Mouse (Mus musculus) gastrocnemius, adult 2 months (tissue): Measurements from ENCODE around the gene Zfp318. TPM values are rescaled to one million over a fixed set of nuclear protein-coding genes. Genes with fewer than 3 reads are reported as not detected.
A peak's percentile ranks its signal among the peaks of the same experiment; 100 is the strongest.

ENCODE experiments used
- DNase-seq: peaks from one replicate; pipeline ENCODE4 v3.0.0; 2022
- H3K27ac ChIP-seq: fragments of 200-600 bp; 2 replicates; pipeline ENCODE4 v1.8.1; 2022; ENCODE audit warnings: mild to moderate bottlenecking
- H3K4me3 ChIP-seq: fragments of 200-600 bp; 2 replicates; pipeline ENCODE4 v1.8.1; 2022; ENCODE audit warnings: mild to moderate bottlenecking, moderate library complexity
- CTCF ChIP-seq: fragments of 200-600 bp; IDR thresholded peaks from 2 replicates; pipeline ENCODE4 v1.8.1; 2022; ENCODE audit warnings: antibody characterized with exemption, mild to moderate bottlenecking, moderate library complexity
- intact Hi-C: fragments of 180-260 bp; cut with DNase I; formaldehyde crosslinking; loops from one replicate; pipeline ENCODE4 v1.15.1; 2025
- long read RNA-seq, 2 experiments: library from polyadenylated mRNA; stranded (forward); transcript quantifications; one replicate each; pipeline ENCODE4 v2.0.0; 2021
- total RNA-seq, 2 experiments: library from RNA; stranded (reverse); gene quantifications; 2 replicates each; pipeline ENCODE4 v1.2.3; 2021

Gene Zfp318
- 10 to 100 TPM; 14.1 to 17.4 TPM for total RNA-seq
- long read RNA-seq, experiment 1, full-length matches to known transcripts, result 3 of 6 reads
- long read RNA-seq, experiment 1, partial matches to known transcripts, result 1 of 6 reads
- long read RNA-seq, experiment 1, other reads (novel, unspliced or antisense), result 2 of 6 reads
- long read RNA-seq, experiment 2, transcript Zfp318-204 (8 exons, 3,936 nt), result major isoform, 6 of 9 reads
- long read RNA-seq, experiment 2, partial matches to known transcripts, result 2 of 9 reads
- long read RNA-seq, experiment 2, other reads (novel, unspliced or antisense), result 1 of 9 reads

DNA sequence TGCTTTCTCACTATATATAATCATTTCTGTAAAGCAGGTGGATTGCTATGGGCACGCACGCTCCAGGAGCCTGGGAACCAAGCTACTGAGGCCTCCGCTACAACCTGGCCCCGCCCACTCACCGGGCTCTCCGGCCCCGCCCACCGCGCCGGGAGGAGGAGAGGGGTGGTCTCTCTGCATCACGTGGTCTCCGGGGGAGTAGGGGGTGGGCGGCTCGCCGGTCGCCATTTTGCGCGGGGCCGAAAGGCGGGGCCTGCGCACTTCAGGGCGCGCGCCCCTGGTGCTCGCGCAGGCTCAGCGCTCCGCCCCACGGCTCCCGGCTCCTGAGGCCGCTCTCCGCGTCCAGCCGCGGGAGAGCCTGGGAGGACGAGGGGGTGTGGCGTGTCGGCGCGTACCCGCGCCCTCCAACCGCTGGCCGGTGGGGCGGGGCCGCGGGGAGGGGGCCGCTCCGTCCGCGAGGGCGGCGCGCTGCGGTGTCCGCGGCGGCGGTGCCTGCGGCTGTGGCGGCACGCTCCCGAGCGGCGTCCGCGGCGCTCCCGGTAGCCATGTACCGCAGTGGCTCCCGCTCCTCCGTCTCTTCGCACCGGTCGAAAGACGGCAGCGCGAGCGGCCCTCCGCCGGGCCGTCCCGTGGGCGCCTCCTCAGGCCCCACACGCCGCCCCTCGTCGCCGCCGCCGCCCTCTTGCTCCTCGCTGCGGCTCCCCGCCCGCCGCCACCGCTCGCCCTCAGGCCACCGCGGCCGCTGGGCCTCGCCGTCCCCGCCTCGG, at the start of gene Zfp318:
Gene Zfp318 (plus strand): TSS at position 438 of the 767 bp plus-strand sequence.
- peak; percentile 98 for DNase-seq
- TF ChIP-seq CTCF, result peak; percentile 11; the same call in 1 of the 2 replicates
- intact Hi-C loops, result loop anchor here (5.0 kb wide), 1 partner anchor 116 kb away; no protein-coding TSS in a partner anchor
- Histone ChIP-seq H3K4me3 (peak within 1 kb of the TSS; percentile 95), H3K27ac (peak within 1 kb of the TSS; percentile 92)

DNA sequence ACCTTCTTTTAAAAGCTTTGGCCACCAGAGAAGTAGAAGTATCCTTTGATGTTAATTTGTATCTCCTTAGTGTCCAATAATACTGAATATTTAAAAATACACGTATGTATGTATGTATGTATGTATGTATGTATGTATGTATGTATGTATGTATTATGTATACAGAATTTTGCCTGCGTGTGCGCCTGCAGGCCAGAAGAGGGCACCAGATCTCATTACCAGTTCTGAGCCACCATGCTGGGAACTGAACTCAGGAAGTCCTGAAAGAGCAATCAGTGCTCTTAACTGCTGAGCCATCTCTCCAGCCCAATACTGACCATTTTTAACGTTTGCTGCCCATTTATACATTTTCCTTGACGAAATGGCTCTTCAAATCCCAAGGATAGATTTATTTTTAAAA, 47.1 kb upstream of the Zfp318 start:
- intact Hi-C loops, result no loop called here
- Histone ChIP-seq H3K27ac (no peak overlapping the region), H3K4me3 (no peak overlapping the region)
- DNase-seq, result no peak
- TF ChIP-seq CTCF, result peak; percentile 54

DNA sequence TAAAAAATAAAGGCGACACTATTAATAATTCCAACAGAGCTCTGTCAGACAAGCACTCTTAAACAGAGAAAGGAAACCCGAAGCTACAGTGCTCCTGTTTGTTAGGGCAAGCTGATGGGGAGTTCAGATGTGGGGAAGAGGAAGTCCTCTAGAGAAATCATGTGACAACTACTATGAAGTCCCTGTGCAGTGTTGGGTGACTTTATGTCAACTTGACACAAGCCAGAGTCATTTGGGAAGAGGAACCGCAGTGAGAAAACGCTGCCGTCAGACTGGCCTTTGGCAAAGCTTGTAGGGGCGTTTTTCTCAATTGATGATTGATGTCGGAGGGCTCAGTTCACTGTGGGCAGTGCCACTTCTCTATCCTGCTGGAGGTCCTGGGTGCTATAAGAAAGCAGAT, 42.3 kb upstream of the Zfp318 start:
- Histone ChIP-seq H3K27ac (no peak overlapping the region), H3K4me3 (no peak overlapping the region)
- DNase-seq, result no peak
- intact Hi-C loops, result no loop called here
- TF ChIP-seq CTCF, result no peak

DNA sequence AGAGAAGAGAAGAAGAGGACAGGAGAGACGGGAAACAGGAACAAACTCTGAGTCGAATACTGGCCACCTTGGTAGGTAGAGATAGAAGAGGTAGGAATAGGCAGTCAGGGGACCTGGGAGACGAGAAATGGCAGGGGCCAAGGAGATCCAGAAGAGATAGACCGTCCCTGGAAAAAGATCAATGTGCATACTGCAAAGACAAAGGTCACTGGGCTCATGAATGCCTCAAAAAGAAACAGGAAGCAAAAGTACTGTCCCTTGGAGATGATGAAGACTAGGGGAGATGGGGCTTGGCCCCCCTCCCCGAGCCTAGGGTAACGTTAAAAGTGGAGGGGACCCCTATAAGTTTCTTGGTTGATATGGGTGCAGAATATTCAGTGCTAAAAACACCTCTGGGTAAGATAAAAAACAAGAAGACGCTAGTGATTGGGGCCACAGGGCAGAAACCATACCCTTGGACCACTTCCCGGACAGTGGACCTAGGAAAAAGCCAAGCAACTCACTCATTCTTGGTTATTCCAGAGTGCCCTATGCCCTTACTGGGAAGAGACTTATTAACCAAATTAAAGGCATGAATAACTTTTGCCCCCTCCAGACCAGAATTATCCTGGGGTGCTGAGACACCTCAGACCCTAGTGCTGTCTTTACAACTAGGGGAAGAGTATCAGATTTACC, 32.4 kb upstream of the Zfp318 start:
- DNase-seq, result no peak
- no peak overlapping the region for H3K4me3 ChIP-seq
- TF ChIP-seq CTCF, result no peak
- H3K27ac ChIP-seq, result no peak overlapping the region
- intact Hi-C loops, result no loop called here

DNA sequence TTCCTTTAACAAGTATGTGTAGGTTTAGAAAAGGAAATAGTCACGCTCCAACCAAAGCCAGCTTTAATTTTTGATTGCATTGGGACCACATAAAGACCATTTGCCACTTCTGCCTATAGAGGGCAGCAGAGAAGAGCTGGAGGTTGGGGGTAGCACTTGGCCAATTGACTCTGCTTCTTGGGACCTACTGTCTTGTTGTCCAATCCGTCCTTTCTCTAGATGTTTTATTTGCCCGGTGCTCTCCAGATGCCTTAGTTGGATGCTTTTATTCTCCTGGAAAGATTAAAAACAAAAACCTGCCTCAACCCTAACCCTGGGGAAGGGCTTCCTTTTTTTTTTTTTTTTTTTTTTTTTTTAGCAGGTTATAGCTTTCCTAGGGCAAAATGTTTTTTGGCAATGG, 11.7 kb upstream of the Zfp318 start:
- no peak overlapping the region for H3K4me3 ChIP-seq
- intact Hi-C loops, result loop anchor here (2.0 kb wide), 1 partner anchor 85 kb away; no protein-coding TSS in a partner anchor
- TF ChIP-seq CTCF, result peak; percentile 80
- no peak overlapping the region for H3K27ac ChIP-seq
- DNase-seq, result peak; percentile 40

DNA sequence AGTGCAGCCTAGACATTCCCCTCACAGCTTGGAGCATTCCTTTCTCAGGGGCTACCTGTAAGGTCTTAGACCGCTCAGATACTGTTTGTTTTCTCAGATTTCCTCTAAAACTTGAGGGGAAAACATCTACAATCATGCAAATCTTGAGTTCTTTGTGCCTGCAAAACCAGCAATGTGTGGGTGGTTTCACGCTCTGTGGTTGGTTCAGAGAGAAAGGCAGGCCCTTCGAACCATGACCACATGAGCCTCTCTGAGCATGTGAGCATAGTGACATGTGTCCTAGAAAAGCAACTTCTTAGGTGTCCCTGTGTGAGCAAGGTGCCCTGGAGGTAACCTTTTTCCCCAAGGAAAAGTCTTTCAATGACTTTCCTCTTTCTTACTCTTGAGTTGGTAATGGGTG, 5.0 kb upstream of the Zfp318 start:
- intact Hi-C loops, result no loop called here
- no peak for TF ChIP-seq CTCF
- no peak for DNase-seq
- H3K27ac ChIP-seq, result no peak overlapping the region
- no peak overlapping the region for H3K4me3 ChIP-seq

DNA sequence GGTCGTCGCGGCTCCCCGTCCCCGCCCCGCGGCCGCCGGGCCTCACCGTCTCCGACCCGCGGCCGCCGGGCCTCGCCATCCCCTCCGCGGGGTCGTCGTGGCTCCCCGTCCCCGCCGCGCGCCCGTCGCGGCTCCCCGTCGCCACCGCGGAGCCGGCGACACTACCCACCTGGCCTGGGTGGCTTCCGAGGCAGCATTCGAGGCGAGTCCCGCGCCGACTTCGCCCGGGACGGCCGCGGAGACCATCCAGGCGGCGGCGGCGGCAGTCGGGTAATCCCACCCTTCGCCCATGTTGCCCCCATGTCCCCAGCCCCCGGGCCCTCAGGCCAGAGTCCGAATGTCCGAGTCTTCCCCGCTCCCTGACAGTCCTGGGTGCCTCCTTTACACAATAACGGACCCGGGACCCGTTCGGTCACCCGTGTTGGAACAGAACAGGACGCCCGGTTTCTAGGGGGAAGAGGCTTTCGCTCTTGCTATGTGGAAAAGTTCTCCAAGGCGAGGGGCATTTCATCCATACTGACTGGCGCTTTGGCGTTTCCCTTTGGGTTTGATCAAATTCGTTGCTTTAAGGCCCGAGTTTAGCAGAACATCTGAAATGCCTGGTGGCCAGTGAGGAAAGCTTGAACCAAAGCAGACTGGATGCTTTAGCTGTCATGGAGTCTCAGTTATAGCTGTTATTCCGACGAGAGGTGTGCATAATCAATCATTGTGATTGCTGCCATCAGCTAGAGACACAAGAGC, 700 bp downstream of the Zfp318 start:
- H3K4me3 ChIP-seq, result peak overlapping the region; percentile 95
- TF ChIP-seq CTCF, result no peak
- peak overlapping the region; percentile 92 for H3K27ac ChIP-seq
- DNase-seq, result peak; percentile 53
- intact Hi-C loops, result loop anchor here (5.0 kb wide), 1 partner anchor 117 kb away; no protein-coding TSS in a partner anchor

DNA sequence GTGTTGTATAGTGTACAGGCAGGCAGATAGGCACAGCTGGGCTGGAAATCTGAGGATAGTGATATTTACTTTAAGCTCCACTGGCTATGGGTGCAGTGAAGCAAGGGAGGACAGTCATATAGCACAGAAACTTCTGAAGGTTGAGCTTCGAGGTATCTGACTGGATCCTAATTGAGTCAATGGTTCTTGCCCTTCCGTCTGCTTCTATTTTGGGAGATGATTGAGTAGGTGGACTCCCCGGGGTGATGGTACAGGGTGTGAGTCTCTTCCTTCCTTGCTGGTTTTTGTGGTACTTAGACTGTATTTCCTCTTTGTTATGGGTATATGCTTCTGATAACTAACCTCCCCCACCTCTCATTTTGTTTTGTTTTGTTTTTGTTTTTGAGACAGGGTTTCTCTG, 4.7 kb downstream of the Zfp318 start:
- DNase-seq, result no peak
- intact Hi-C loops, result no loop called here
- Histone ChIP-seq H3K27ac (no peak overlapping the region), H3K4me3 (no peak overlapping the region)
- no peak for TF ChIP-seq CTCF

DNA sequence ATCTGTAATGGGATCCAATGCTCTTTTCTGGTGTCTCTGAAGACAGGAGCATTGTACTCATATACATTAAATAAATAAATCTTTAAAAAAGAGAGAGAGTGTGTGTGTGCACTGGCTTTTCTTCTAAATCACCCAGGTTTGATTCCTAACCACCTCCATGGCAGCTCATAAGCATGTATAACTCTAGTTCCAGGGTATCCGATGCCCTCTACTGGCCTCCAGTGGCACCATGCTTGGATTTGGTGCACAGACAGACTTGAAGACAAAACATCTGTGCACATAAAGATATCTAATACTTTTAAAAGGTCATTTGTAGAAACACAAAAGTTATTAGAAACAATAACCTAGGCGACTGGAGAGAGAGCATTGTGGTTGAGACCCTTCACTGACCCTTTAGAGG, 9.5 kb downstream of the Zfp318 start:
- intact Hi-C loops, result no loop called here
- peak; percentile 34 for DNase-seq
- Histone ChIP-seq H3K27ac (no peak overlapping the region), H3K4me3 (no peak overlapping the region)
- TF ChIP-seq CTCF, result peak; percentile 63

DNA sequence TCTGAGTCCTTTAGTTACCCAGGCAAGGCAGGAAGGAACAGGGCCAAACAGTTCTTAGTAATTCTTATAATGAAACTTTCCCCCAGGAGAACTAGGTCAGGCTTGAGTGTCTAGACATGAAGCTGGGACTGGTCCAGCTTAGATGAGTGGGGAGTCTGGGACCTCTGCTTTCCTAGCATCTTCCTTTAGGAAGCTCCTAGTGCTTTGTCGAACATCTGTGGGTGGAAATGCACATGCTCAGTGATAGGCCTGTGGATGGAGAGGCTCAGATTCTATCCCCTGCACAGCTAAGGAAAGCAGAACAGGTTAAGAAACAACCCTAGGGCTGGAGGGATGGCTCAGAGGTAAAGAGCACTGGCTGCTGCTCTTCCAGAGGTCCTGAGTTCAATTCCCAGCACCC, 11.1 kb downstream of the Zfp318 start:
- intact Hi-C loops, result no loop called here
- no peak for TF ChIP-seq CTCF

DNA sequence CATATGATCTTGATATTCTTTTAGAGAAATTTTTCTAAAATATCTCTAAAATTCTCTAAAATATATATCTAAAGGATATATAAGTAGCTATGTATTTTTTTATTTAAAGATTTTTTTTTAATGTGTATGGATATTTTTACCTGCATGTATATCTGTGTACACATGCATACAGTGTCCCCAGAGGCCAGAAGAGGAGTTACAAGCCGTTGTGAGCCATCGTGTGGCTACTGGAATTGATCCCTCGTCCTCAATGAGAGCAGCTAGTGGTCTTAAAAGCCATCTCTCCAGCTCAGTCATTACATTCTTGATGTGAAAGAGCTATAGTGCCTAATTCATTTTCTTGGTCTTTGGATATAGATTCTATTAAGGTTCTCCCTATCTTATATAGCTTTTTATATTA, 24.9 kb downstream of the Zfp318 start:
- Histone ChIP-seq H3K27ac (no peak overlapping the region), H3K4me3 (no peak overlapping the region)
- no peak for DNase-seq
- TF ChIP-seq CTCF, result peak; percentile 46
- intact Hi-C loops, result no loop called here

More for the DNA sequence above, 11.1 kb downstream of the Zfp318 start:
- Histone ChIP-seq H3K27ac (no peak overlapping the region), H3K4me3 (no peak overlapping the region)
- DNase-seq, result no peak

DNA sequence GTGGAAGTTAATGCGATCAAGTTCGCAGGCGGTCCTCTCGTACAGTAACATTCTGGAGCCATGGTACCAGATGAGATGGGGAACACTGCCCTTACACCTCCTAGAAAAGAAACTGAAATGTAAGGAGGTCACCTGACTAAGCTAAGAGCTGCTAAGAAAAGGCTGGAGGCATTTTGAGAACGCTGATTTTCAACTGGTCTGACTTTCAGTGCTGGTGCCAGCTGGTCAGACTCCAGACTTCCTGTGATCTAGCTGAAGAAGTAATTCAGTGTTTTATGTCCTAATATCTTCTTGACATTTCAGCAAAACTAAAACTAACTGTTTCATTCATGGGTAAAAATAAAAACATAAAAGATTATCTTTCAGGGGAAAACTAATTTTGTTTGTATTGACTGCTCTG, 35.1 kb downstream of the Zfp318 start:
- peak; percentile 67 for DNase-seq
- peak overlapping the region; percentile 19 for H3K4me3 ChIP-seq
- H3K27ac ChIP-seq, result no peak overlapping the region; the same call in 1 of the 2 replicates
- intact Hi-C loops, result no loop called here
- TF ChIP-seq CTCF, result no peak

DNA sequence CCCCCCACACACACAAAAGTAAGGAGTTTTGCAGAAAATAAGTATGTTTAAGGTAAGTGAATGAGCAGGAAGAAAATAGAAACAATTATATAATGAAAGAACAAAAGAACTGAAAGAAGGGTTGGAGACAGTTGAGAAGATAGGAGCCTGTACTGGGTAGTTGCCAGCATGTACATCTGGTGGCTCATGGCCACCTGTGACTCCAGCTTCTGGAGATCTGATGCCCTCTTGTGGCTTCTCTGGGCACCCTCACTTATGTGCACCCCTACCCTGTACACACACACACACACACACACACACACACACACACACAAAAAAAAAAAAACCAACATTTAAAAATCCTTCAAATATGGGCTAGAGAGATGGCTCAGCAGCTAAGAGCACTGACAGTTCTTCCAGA, 36.2 kb downstream of the Zfp318 start:
- H3K4me3 ChIP-seq, result no peak overlapping the region

More for the DNA sequence above, 36.2 kb downstream of the Zfp318 start:
- TF ChIP-seq CTCF, result no peak; the same call in 1 of the 2 replicates
- no peak for DNase-seq
- no peak overlapping the region for H3K27ac ChIP-seq
- intact Hi-C loops, result no loop called here
